Mouse (Mus musculus) intestine, embryonic 16.5 days (tissue): Measurements from ENCODE around the gene Fam120b. TPM values are rescaled to one million over a fixed set of nuclear protein-coding genes. Genes with fewer than 3 reads are reported as not detected.

Experiments used
- ATAC-seq: fragments of 200-750 bp; cut with Nextera tagmentation; 2 replicates; pipeline ENCODE4 v1.8.0; 2017; ENCODE audit warnings: moderate TSS enrichment, moderate library complexity
- H3K27ac ChIP-seq: fragments of 300-500 bp; sonication (generic); 2 replicates; pipeline ENCODE4 v1.5.1; 2014; ENCODE audit warnings: mild to moderate bottlenecking, low read length
- H3K27me3 ChIP-seq: fragments of 300-500 bp; sonication (generic); replicated peaks from 2 replicates; pipeline ENCODE4 v1.6.1; 2014; ENCODE audit warnings: low read length, control low read depth, mixed read lengths; ENCODE audit not compliant: control insufficient read depth, insufficient read depth
- H3K36me3 ChIP-seq: fragments of 300-500 bp; sonication (generic); 2 replicates; pipeline ENCODE4 v1.6.1; 2014; ENCODE audit warnings: low read length, control low read depth; ENCODE audit not compliant: control insufficient read depth, insufficient read depth
- H3K4me1 ChIP-seq: fragments of 300-500 bp; sonication (generic); 2 replicates; pipeline ENCODE4 v1.6.1; 2014; ENCODE audit warnings: low read length, control low read depth, mixed read lengths; ENCODE audit not compliant: control insufficient read depth, insufficient read depth
- H3K4me2 ChIP-seq: fragments of 300-500 bp; sonication (generic); 2 replicates; pipeline ENCODE4 v1.6.1; 2014; ENCODE audit warnings: low read depth, low read length, control low read depth
- H3K4me3 ChIP-seq: fragments of 300-500 bp; sonication (generic); 2 replicates; pipeline ENCODE4 v1.5.1; 2014; ENCODE audit warnings: mild to moderate bottlenecking, low read length
- H3K9ac ChIP-seq: fragments of 300-500 bp; sonication (generic); 2 replicates; pipeline ENCODE4 v1.6.1; 2014; ENCODE audit warnings: low read depth, low read length
- H3K9me3 ChIP-seq: fragments of 300-500 bp; sonication (generic); 2 replicates; pipeline ENCODE4 v1.6.1; 2016; ENCODE audit warnings: low read length, control low read depth; ENCODE audit not compliant: control insufficient read depth
- WGBS: fragments of 180-500 bp; shearing (Covaris S2); extraction: QIAGEN DNeasy Blood & Tissue Kit; methylation state at CpG from one replicate; pipeline ENCODE4 v1.1.7; 2014; 5-methylcytosine and 5-hydroxymethylcytosine counted together
- polyA plus RNA-seq: library from polyadenylated mRNA; unstranded; fragments of >200 nt; fragmentation: Nextera tagmentation; extraction: Ambion mirVana; gene quantifications from 2 replicates; pipeline ENCODE4 v1.2.1, GENCODE M21; 2015

Fam120b gene
- polyA plus RNA-seq = 26.8 and 27.4 TPM in 2 replicates

DNA sequence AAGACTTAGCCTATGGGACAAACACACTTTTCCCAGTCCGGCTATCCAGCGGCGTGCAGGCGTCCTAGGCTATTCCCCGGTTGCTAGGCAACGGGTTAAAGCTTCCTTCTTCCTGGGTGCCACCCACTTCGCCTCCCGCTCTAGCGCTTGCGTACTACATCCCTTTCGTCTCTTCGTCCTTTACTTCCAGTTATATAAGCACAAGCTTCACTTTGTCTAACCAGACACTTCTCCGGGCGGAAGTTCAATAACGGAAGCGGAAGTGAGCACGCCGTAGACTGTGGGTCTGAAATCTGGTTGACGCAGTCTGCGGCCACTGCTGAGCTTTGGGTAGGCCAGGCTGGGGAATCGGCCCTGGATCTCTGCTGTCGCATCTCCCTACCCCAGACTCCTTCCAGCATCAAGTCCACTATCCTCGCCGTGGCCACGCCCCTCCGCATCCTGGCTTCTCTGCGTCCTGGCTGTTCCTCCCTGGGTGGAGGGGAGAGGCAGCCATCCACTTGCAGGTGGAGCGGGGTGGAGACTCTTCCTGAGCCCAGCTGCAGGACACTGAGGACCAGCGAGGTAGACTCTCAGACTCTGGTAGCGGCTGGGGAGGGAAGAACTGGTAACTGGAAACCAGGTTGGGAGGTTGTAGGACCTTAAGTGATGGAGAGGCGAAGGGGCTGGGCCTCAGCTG, at the start of gene Fam120b:
TSS of gene Fam120b (plus strand) at position 206 of the 679 bp plus-strand sequence.
- peak within 1 kb of the TSS; percentile 95 for H3K27ac ChIP-seq
- ATAC-seq = peak; percentile 97
- peaks cover 15% of the 10 kb centered on the region for H3K4me1 ChIP-seq
- H3K4me2 ChIP-seq = peak within 1 kb of the TSS; percentile 85
- H3K36me3 ChIP-seq = no peaks in the 10 kb centered on the region
- under 1% methylated on average over 31 of the region's 31 CpGs for WGBS
- peak within 1 kb of the TSS; percentile 94 for H3K9ac ChIP-seq
- H3K4me3 ChIP-seq = peak within 1 kb of the TSS; percentile 87
- H3K9me3 ChIP-seq = no peaks in the 10 kb centered on the region
- no peaks in the 10 kb centered on the region for H3K27me3 ChIP-seq

DNA sequence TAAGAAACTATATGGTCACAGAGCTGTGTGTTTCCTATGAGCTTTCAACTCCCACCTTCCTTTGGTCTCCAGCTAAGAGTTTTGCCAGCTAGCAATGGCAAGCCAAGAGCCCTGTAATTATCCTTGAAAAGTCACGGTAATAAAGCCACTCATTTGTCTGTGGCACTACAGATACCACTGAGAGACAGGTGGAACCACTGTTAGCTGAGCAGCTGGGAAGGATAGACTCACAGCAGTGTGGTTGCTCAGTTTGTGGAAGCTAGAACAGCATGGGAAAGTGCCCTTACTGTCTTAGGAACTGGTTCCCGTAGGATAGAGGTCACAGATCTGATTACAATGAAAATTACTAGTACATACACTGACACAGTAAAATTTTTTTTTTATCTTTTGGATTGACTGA, 45.9 kb upstream of the Fam120b start:
- WGBS = 62% methylated on average over 2 of the region's 2 CpGs
- Histone ChIP-seq H3K36me3 (no peaks in the 10 kb centered on the region), H3K9me3 (no peaks in the 10 kb centered on the region), H3K27me3 (no peaks in the 10 kb centered on the region), H3K9ac (no peak overlapping the region), H3K4me2 (no peak overlapping the region), H3K4me3 (no peak overlapping the region), H3K27ac (no peak overlapping the region), H3K4me1 (no peaks in the 10 kb centered on the region)
- ATAC-seq = no peak

DNA sequence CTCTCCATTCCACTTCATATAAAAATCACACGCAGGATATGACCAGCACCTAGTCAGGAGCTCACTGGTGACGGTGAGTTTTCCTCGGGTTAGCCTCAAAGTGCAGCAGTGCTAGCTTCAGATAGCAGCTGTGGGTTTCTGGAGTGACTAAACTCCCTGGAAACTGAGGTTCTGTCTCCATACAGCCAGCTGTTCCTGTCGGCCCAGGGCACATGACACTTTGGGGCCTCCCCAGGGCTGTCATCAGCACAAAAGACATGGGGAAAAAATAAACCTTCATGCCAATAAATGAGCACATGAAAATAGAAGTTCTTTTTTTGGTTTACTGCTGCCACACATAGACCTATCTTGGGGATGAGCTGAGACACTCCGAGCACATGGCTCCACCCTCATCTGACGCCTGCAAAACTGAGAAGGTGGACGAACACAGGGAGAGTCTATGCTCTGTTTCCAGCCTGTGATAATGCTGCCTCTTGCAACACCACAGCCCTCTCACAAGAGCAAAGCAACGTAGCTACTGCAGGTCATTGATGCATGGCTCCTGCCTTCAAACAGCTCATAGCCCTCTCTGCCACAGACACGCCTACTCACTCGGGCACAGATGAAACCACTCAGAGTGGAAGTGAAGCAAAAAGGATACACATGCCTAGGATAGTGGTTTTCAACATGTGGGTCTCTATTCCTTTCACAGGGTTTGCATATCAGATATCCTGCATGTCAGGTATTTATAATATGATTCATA, 43.0 kb upstream of the Fam120b start:
- Histone ChIP-seq H3K9me3 (no peaks in the 10 kb centered on the region), H3K27ac (no peak overlapping the region), H3K27me3 (no peaks in the 10 kb centered on the region), H3K9ac (no peak overlapping the region), H3K4me3 (no peak overlapping the region), H3K4me2 (no peak overlapping the region), H3K36me3 (no peaks in the 10 kb centered on the region), H3K4me1 (peaks cover 17% of the 10 kb centered on the region)
- WGBS = 61% methylated on average over 10 of the region's 10 CpGs
- ATAC-seq = no peak

DNA sequence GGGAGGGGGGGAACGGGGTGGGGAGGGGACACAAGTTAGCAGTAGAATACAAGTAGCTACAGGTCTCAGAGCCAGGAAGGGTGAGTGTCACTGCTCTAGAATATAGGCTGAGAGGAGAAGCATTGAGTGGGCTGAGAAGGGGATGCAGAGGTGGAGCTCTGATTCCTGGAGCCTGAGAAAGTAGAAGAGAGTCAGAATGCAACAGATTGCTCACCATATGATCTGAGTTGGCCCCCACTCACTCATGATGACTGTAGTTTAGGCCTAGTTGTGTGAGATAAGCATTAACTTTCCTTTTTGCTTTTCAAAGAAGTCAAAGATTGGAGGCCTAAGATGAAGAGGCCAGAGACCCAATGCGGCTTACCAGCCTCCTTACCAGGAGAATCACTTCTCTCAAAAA, 42.0 kb upstream of the Fam120b start:
- Histone ChIP-seq H3K36me3 (no peaks in the 10 kb centered on the region), H3K27ac (no peak overlapping the region), H3K9ac (no peak overlapping the region), H3K4me2 (no peak overlapping the region), H3K27me3 (no peaks in the 10 kb centered on the region), H3K4me1 (peaks cover 17% of the 10 kb centered on the region), H3K4me3 (no peak overlapping the region), H3K9me3 (no peaks in the 10 kb centered on the region)
- ATAC-seq = no peak
- 79% methylated on average over 2 of the region's 2 CpGs for WGBS

- no peaks in the 10 kb centered on the region for H3K9me3 ChIP-seq
- H3K4me3 ChIP-seq = no peak overlapping the region
- 88% methylated on average over 3 of the region's 3 CpGs for WGBS
- no peaks in the 10 kb centered on the region for H3K27me3 ChIP-seq
- no peak overlapping the region for H3K27ac ChIP-seq
- H3K4me2 ChIP-seq = no peak overlapping the region
- ATAC-seq = no peak
- no peaks in the 10 kb centered on the region for H3K36me3 ChIP-seq
- no peak overlapping the region for H3K9ac ChIP-seq
- H3K4me1 ChIP-seq = peaks cover 17% of the 10 kb centered on the region
Observed at GRCm38 (mm10) chr17:15355072-15355471, 40.9 kb upstream of the Fam120b start.

GRCm38 (mm10) chr17:15356526-15356925, 39.5 kb upstream of the Fam120b start:
- peak overlapping the region; percentile 23; the same call in 1 of the 2 replicates for H3K27ac ChIP-seq
- peak; percentile 84 for ATAC-seq
- WGBS = 61% methylated on average over 5 of the region's 5 CpGs

GRCm38 (mm10) chr17:15357071-15357470, 38.9 kb upstream of the Fam120b start:
- no peaks in the 10 kb centered on the region for H3K9me3 ChIP-seq
- H3K27ac ChIP-seq = peak overlapping the region; percentile 23; the same call in 1 of the 2 replicates
- peaks cover 17% of the 10 kb centered on the region for H3K4me1 ChIP-seq
- H3K4me2 ChIP-seq = no peak overlapping the region
- H3K36me3 ChIP-seq = no peaks in the 10 kb centered on the region
- ATAC-seq = no peak
- 73% methylated on average over 3 of the region's 3 CpGs for WGBS
- no peak overlapping the region for H3K4me3 ChIP-seq
- H3K27me3 ChIP-seq = no peaks in the 10 kb centered on the region
- no peak overlapping the region for H3K9ac ChIP-seq

More at GRCm38 (mm10) chr17:15356526-15356925, 39.5 kb upstream of the Fam120b start:
- no peak overlapping the region for H3K9ac ChIP-seq
- no peaks in the 10 kb centered on the region for H3K36me3 ChIP-seq
- no peak overlapping the region for H3K4me3 ChIP-seq
- H3K4me2 ChIP-seq = no peak overlapping the region
- H3K9me3 ChIP-seq = no peaks in the 10 kb centered on the region
- no peaks in the 10 kb centered on the region for H3K27me3 ChIP-seq
- peaks cover 17% of the 10 kb centered on the region for H3K4me1 ChIP-seq

- Histone ChIP-seq H3K4me1 (no peaks in the 10 kb centered on the region), H3K36me3 (peaks cover 10% of the 10 kb centered on the region; the same call in 1 of the 2 replicates), H3K4me2 (no peak overlapping the region), H3K27ac (no peak overlapping the region), H3K4me3 (no peak overlapping the region), H3K9me3 (no peaks in the 10 kb centered on the region), H3K27me3 (no peaks in the 10 kb centered on the region), H3K9ac (no peak overlapping the region)
- WGBS = 58% methylated on average over 3 of the region's 3 CpGs
- ATAC-seq = no peak
Observed at GRCm38 (mm10) chr17:15363656-15364055, 32.3 kb upstream of the Fam120b start.

DNA sequence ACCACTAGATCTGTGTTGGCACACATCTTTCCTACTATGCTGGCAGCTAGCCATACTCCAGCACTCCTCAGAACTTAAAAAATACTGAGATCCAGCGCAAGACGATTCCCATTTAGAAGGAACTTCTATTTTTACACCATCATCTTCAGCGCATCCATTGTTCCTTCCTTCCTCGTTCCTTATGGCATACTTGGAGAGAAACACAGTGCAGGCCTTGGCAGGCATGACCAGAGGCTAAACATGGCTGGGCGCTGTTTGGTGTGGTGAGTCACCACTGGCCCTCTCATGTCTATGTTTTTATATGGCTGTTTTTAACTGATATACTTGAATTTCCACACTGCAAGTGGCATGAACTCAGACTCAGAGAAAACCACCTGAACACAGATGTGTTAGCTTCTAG, 30.4 kb upstream of the Fam120b start:
- Histone ChIP-seq H3K4me1 (no peaks in the 10 kb centered on the region; the same call in 1 of the 2 replicates), H3K9ac (no peak overlapping the region), H3K27me3 (no peaks in the 10 kb centered on the region), H3K4me2 (no peak overlapping the region), H3K27ac (no peak overlapping the region), H3K4me3 (no peak overlapping the region), H3K9me3 (no peaks in the 10 kb centered on the region), H3K36me3 (peaks cover 14% of the 10 kb centered on the region; the same call in 1 of the 2 replicates)
- WGBS = 73% methylated on average over 5 of the region's 5 CpGs
- ATAC-seq = no peak
